Mouse (Mus musculus) neural tube, embryonic 11.5 days (tissue): ENCODE data around the gene Gm10228. TPM values are rescaled to one million over a fixed set of nuclear protein-coding genes. Genes with fewer than 3 reads are reported as not detected.
"Not testable (repeated sequence)": the region's sequence is repeated elsewhere in the genome, so short reads cannot be mapped to it uniquely, and the experiment has no call there.

Experiments used
- ATAC-seq: fragments of 200-750 bp; cut with Nextera tagmentation; 2 replicates; pipeline ENCODE4 v1.8.0; 2017; ENCODE audit warnings: moderate number of reproducible peaks, mild to moderate bottlenecking, moderate TSS enrichment, moderate library complexity; ENCODE audit not compliant: insufficient read depth, low FRiP score, low TSS enrichment
- DNase-seq: peaks from one replicate; pipeline ENCODE4 v3.0.0-alpha.2; 2015; ENCODE audit warnings: low spot score
- H3K27ac ChIP-seq: fragments of 300-500 bp; sonication (generic); 2 replicates; pipeline ENCODE4 v1.5.1; 2014; ENCODE audit warnings: low read depth, mild to moderate bottlenecking, low read length
- H3K27me3 ChIP-seq: fragments of 300-500 bp; sonication (generic); 2 replicates; pipeline ENCODE4 v1.6.1; 2014; ENCODE audit warnings: mild to moderate bottlenecking, low read length, mixed read lengths; ENCODE audit not compliant: control insufficient read depth, insufficient read depth
- H3K36me3 ChIP-seq: fragments of 300-500 bp; sonication (generic); 2 replicates; pipeline ENCODE4 v1.6.1; 2014; ENCODE audit warnings: mild to moderate bottlenecking, low read length, moderate library complexity, mixed read lengths; ENCODE audit not compliant: control insufficient read depth, insufficient read depth
- H3K4me1 ChIP-seq: fragments of 300-500 bp; sonication (generic); 2 replicates; pipeline ENCODE4 v1.6.1; 2014; ENCODE audit warnings: low read length, mixed read lengths; ENCODE audit not compliant: control insufficient read depth, insufficient read depth
- H3K4me2 ChIP-seq: fragments of 300-500 bp; sonication (generic); 2 replicates; pipeline ENCODE4 v1.6.1; 2014; ENCODE audit warnings: low read depth, mild to moderate bottlenecking, moderate library complexity
- H3K4me3 ChIP-seq: fragments of 300-500 bp; sonication (generic); 2 replicates; pipeline ENCODE4 v1.5.1; 2014; ENCODE audit warnings: low read depth, low read length
- H3K9ac ChIP-seq: fragments of 300-500 bp; sonication (generic); 2 replicates; pipeline ENCODE4 v1.6.1; 2014; ENCODE audit warnings: mild to moderate bottlenecking, low read length
- H3K9me3 ChIP-seq: fragments of 300-500 bp; sonication (generic); 2 replicates; pipeline ENCODE4 v1.6.1; 2016; ENCODE audit warnings: low read length; ENCODE audit not compliant: control insufficient read depth
- WGBS: fragments of 180-500 bp; shearing (Covaris S2); extraction: QIAGEN DNeasy Blood & Tissue Kit; methylation state at CpG from one replicate; pipeline ENCODE4 v1.1.7; 2014; 5-methylcytosine and 5-hydroxymethylcytosine counted together
- polyA plus RNA-seq: library from polyadenylated mRNA; unstranded; fragments of >200 nt; fragmentation: Nextera tagmentation; extraction: Ambion mirVana; gene quantifications from 2 replicates; pipeline ENCODE4 v1.2.1, GENCODE M21; 2014

The Gm10228 gene
- polyA plus RNA-seq, result not detected in 2 replicates

DNA sequence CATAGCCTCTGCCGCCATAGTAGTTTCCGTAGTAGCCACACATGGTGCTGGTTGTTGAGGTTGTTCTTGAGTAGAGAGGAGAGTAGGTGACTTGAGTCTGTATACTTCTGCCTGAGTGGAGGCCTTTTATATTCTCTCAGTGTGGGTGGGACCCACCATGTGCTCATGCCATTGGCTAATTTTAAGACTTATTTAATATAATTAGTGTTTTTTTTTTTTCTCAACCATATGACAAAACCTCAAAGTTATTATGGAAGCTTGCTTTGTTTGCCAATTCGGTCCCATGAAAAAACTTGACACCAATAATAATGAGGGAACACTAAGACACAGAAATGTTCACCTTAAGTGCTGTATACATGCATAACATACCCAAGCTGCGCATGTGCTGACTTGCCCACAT is at the start of gene Gm10228:
Gene Gm10228, minus strand, starts transcription at position 101 of the 400 bp plus-strand sequence.
- H3K27ac ChIP-seq, H3K9me3 ChIP-seq, H3K4me1 ChIP-seq, H3K9ac ChIP-seq, H3K36me3 ChIP-seq, H3K4me3 ChIP-seq, H3K27me3 ChIP-seq, H3K4me2 ChIP-seq, ATAC-seq, DNase-seq: not testable (repeated sequence)
- 95% methylated on average over 2 of the region's 4 CpGs for WGBS

DNA sequence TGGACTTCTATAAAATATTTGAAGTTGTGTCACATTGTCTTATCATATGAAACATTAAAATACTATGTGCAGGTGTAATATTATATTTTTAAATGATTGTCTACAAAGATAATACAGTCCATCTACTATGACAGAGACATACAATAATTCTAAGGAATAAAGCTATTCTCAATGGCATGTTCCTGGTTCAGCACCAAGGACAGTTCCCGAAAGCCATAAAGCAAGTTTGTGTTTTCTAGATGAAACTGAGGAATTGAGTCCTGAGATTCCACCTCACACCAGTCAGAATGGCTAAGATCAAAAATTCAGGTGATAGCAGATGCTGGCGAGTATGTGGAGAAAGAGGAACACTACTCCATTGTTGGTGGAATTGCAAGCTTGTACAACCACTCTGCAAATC is 29.8 kb upstream of the Gm10228 start:
- peak; percentile 14 for DNase-seq

DNA sequence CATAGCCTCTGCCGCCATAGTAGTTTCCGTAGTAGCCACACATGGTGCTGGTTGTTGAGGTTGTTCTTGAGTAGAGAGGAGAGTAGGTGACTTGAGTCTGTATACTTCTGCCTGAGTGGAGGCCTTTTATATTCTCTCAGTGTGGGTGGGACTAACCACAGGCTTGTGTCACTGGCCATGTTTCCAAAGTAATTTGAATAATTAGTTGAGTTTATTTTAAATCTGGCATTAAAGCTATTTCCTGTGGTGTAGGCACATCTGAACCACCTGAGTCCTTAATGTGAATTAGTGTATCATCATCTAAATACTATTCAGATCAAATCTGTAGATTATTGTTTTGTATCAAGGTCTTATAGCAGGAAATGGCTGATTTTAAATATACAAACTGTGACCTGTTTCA is 22.6 kb upstream of the Gm10228 start, which contains the start of gene 1110025L11Rik:
Gene 1110025L11Rik, minus strand, starts transcription at position 101 of the 400 bp plus-strand sequence.
- not testable (repeated sequence) for H3K36me3 ChIP-seq, ATAC-seq, H3K4me2 ChIP-seq, H3K27ac ChIP-seq, H3K9me3 ChIP-seq, H3K4me3 ChIP-seq, H3K27me3 ChIP-seq, H3K4me1 ChIP-seq, DNase-seq, H3K9ac ChIP-seq
- WGBS, result no CpG with 5 or more reads among the region's 2 CpGs

More for the DNA sequence above, 29.8 kb upstream of the Gm10228 start:
- not testable (repeated sequence) for H3K9ac ChIP-seq, H3K9me3 ChIP-seq, H3K4me3 ChIP-seq, H3K4me2 ChIP-seq, H3K36me3 ChIP-seq, H3K27me3 ChIP-seq, H3K27ac ChIP-seq, H3K4me1 ChIP-seq, ATAC-seq
- 69% methylated on average over 2 of the region's 2 CpGs for WGBS

DNA sequence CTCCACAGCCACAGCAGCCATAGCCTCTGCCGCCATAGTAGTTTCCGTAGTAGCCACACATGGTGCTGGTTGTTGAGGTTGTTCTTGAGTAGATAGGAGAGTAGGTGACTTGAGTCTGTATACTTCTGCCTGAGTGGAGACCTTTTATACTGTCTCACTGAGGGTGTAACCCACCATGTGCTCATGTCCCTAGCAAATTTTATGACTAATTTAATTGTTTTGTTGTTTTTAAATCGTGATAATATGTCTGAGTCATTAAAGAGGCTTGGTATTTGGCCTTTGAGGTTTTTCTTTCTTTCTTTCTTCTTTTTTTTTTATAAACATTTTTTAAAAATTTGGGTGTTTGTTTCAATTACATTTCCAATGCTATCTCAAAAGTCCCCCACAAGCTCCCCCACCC is 6.5 kb upstream of the Gm10228 start, which contains the start of gene Krtap6-5:
Gene Krtap6-5, minus strand, starts transcription at position 101 of the 400 bp plus-strand sequence.
- DNase-seq (no peak), ATAC-seq (no peak)
- Histone ChIP-seq H3K4me2 (no peak within 1 kb of the TSS), H3K4me1 (no peaks in the 10 kb centered on the region), H3K27me3 (no peaks in the 10 kb centered on the region), H3K9me3 (no peaks in the 10 kb centered on the region), H3K4me3 (no peak within 1 kb of the TSS), H3K9ac (no peak within 1 kb of the TSS), H3K27ac (no peak within 1 kb of the TSS), H3K36me3 (no peaks in the 10 kb centered on the region)
- 95% methylated on average over 3 of the region's 3 CpGs for WGBS

DNA sequence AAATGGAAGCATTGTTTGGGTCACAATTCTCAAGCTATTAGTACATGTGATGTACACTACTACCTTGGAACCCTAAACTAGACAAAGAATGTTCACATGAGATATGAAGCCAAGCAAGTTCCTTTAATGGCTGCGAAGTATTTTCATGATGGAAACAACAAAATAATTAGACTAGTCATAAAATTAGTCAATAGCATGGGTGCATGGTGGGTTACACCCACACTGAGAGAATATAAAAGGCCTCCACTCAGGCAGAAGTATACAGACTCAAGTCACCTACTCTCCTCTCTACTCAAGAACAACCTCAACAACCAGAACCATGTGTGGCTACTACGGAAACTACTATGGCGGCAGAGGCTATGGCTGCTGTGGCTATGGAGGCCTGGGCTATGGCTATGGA is 9.9 kb downstream of the Gm10228 start, which contains the start of gene Krtap6-1:
Gene Krtap6-1, plus strand, starts transcription at position 301 of the 400 bp plus-strand sequence.
- H3K27ac ChIP-seq, H3K9ac ChIP-seq, ATAC-seq, H3K4me2 ChIP-seq, H3K4me3 ChIP-seq, H3K36me3 ChIP-seq, H3K4me1 ChIP-seq, DNase-seq, H3K9me3 ChIP-seq, H3K27me3 ChIP-seq: not testable (repeated sequence)
- 94% methylated on average over 3 of the region's 3 CpGs for WGBS

DNA sequence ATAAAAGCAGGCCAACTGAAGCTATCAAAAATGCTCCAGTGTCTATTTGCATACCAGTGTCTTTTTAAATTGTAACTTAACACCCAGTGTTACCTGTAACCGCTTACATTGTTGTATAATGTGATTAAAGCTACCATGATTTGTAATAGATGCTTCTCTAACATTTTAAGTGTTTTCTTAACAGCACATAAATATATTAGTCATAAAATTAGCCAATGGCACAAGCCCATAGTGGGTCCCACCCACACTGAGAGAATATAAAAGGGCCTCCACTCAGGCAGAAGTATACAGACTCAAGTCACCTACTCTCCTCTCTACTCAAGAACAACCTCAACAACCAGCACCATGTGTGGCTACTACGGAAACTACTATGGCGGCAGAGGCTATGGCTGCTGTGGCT is 26.3 kb downstream of the Gm10228 start, which contains the start of gene Gm10229:
Gene Gm10229, plus strand, starts transcription at position 301 of the 400 bp plus-strand sequence.
- H3K4me1 ChIP-seq, H3K27me3 ChIP-seq, H3K9ac ChIP-seq, H3K36me3 ChIP-seq, ATAC-seq, H3K9me3 ChIP-seq, H3K4me3 ChIP-seq, H3K4me2 ChIP-seq, H3K27ac ChIP-seq, DNase-seq: not testable (repeated sequence)
- WGBS, result 93% methylated on average over 1 of the region's 3 CpGs

DNA sequence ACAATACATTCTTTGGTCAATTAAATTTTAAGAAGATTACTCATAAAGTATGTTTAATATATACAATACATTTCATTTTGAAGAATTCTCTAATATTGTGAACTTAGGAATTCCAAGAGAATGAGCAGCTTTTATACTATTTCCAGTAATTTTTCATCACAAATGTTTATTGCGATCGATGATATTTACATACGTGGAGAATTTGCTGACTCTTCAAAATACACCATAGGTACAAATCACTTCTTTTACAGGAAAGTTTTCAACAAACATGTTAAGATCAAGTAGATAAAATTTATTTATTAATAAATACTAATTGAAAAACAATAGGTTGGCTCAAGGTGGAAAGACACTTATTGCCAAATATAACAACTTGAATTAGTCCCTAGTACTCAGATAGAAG is 27.3 kb downstream of the Gm10228 start:
- 95% methylated on average over 3 of the region's 3 CpGs for WGBS
- H3K4me2 ChIP-seq, result no peak overlapping the region
- no peak overlapping the region for H3K27ac ChIP-seq
- no peaks in the 10 kb centered on the region for H3K36me3 ChIP-seq
- no peak overlapping the region for H3K4me3 ChIP-seq
- no peaks in the 10 kb centered on the region for H3K9me3 ChIP-seq
- no peaks in the 10 kb centered on the region for H3K4me1 ChIP-seq
- H3K27me3 ChIP-seq, result no peaks in the 10 kb centered on the region
- no peak overlapping the region for H3K9ac ChIP-seq
- no peak for DNase-seq
- no peak for ATAC-seq

DNA sequence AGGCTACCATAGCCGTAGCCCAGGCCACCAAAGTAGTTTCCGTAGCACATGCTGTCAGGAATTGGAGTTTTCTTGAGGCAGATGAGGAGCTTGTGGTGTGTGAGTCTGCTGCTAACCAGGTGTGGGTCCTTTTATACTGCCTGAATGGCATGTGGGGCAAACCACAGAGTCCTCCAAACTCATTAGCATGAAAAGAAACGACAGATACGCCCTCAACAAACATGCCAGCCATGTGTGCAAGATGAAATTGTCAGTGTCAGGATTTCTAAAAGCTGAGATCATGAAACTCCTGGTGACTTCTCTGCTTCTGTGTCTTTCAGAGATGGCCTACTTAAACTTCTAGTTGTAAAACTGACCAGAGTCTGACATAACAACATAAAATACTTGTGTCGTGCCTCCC is 30.6 kb downstream of the Gm10228 start, which contains the start of gene Krtap22-2:
Gene Krtap22-2, minus strand, starts transcription at position 101 of the 400 bp plus-strand sequence.
- H3K4me2 ChIP-seq, result no peak within 1 kb of the TSS
- H3K4me3 ChIP-seq, result no peak within 1 kb of the TSS
- H3K36me3 ChIP-seq, result no peaks in the 10 kb centered on the region
- 81% methylated on average over 5 of the region's 5 CpGs for WGBS
- no peak within 1 kb of the TSS for H3K9ac ChIP-seq
- no peak for ATAC-seq
- H3K9me3 ChIP-seq, result no peaks in the 10 kb centered on the region
- DNase-seq, result no peak
- no peaks in the 10 kb centered on the region for H3K4me1 ChIP-seq
- H3K27me3 ChIP-seq, result no peaks in the 10 kb centered on the region
- no peak within 1 kb of the TSS for H3K27ac ChIP-seq
